Mouse (Mus musculus): Measurements from ENCODE around the gene Sept9.
A peak's percentile ranks its signal among the peaks of the same experiment; 100 is the strongest.

Gene Sept9

DNA sequence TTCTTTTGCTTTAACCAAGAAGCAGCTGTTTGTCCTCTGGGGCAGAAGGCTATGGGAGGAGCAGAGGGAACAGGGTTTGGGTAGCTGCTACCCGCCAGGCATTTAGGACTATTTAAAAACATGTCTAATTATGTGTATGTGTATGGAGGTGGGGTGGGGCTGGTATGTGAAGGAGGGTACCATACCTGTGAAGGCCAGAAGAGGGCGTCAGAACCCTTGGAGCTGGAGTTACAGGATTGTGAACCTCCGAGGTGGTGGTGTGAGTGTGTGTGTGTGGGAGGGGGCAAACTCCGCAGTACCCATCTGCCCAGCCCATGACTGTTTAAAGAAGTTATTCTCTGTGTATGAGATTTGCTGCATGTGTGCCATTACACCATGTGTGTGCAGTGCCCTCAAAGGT lies 25.3 kb downstream of the Sept9 start:
- DNase-seq = no peak

DNA sequence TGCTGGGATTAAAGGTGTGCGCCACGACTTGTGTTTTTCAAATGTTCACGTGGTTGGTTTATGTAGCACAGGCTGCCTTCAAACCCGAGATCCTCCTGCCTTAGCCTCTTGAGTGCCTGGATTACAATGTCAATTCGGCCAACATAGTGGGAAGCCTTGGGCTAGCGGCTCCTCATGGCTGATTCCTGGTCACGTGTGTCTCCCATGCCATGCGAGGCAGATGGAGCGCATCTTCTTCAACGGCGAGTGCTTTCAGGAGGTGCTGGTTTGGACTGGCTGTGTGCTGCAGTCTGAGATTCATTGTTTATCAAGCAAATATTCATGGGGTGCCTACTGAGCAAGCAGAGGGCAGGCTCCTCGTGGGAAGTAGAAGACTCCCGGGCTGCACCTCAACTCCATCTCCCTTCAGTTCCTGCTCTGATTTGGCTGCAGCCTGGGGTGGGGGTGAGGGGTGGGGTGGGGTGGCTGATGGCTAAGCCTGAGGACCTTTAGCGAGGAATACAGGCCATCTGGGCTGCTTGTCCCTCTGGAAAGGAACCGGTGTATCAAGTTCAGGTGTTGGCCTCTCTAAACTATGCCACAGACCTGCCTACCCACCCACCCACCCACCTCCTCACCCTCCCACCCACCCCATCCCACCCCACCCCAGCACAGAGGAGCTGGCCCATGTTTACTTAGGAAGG lies 26.2 kb downstream of the Sept9 start:
- DNase-seq = no peak

DNA sequence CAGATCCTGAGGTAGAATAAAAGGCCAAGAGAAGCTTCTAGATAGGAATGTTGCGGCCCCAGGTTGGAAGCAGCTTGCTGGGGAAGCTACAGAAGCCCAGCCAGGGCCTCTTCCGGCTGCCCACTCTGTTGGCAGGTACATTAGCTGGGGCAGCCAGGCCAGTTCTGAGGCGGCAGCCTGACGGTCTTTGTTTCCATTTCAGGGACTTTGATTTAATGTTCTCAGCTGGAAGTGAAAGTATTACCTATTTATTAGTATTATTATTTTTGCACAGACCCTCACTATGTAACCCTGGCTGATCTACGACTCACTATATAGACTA lies 26.7 kb downstream of the Sept9 start:
- DNase-seq = no peak

DNA sequence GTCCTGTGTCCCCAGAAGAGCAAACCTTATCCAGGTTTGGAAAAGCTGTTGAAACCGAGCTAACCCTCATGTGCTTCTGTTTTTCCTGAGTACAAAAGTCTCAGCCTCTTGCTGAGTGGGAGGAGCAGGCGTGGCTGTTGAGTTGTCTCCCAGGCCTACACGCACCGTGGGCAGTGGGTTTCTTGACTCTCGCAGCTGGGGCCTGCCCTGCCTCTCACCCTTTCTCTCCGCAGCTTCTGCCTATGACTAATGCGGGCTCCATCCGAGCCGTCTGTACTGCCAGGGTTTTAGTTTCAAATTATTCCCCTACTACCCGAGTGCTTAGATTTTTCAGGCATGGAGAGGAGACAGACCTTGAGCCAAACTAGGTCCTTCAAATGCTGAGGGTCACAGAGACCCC lies 28.7 kb downstream of the Sept9 start:
- DNase-seq = no peak

DNA sequence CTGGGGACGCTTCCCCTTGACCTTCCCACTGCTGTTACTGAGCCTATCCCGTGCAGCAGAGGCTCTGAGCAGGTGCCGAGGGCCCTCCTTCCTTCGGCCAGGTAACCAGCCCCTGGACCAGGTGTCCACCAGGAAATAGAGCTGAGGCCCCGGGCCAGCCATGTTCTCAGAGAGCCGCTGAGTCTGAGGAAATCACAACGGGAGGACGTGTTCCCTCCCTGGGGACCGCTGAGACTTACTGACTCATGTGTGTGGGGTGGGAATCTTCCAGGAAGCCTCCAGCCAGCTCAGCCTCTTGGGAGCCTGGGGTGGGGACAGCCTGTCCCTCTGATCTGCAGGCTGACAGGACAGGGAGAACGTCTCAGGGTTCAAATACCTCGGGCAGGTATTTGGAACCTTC lies 32.1 kb downstream of the Sept9 start:
- no peak for DNase-seq

DNA sequence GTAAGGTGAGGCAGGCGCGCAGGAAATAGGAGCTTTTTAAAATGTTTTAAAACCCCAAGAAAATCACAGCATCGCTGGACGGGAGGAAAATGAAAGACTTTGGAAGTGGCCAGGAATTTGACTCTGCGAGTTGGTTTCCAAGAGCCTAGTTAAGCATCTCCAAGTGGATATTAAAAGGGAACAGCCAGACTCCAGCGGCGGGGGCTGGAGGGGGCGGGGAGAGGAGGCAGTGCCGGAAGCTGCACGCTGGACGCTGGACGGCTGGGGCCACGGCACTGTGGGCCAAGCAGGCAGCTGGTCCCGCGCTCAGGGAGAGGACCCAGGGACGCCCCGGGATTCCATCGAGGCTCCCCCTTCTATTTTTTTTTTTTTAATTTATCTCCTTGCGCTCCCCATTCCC lies 32.6 kb downstream of the Sept9 start:
- DNase-seq = no peak

DNA sequence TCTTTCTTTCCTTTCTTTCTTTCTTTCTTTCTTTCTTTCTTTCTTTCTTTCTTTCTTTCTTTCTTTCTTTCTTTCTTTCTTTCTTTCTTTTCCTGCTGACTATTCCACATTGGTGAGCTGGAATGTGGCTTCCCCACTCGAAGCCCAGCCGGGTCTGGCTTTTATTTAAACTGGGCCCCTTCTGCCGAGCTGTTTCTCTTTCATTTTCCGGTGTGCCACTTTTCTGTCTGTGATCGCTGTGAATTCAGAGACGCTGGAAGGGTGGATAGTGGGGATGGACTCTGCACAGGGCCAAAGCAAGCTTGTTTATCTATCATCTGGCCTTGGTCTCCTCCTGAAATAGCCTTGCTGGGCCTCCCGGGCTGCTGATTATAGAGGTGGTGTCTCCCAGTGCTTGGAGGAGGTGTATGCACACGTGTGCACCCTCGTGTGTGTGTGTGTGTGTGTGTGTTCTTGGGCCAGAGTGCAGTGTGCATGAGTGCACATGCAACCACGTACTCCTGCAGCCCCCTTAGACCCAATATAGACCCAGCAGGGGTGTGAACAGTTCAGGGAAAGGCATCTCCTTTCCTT lies 33.5 kb downstream of the Sept9 start:
- DNase-seq = no peak

DNA sequence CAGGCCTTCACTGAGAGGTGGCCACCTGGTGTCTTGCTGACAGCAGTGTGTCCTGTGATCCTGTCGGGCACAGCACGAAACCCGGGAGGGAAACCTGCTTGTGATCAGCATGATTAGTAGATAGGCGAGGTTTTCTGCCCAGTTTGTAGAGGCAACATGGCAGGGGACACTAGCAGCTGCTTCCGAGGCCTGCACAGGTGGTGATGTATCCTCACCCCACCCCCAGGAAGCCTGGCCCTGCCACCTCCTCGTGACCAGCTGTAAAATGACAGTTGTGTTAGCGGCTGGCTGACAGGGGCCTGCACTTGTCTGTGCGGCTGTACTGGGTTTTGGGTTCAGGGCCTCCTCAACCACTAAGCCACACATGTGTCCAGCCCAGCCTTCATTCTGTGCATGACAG lies 34.4 kb downstream of the Sept9 start:
- peak; percentile 63 for DNase-seq

DNA sequence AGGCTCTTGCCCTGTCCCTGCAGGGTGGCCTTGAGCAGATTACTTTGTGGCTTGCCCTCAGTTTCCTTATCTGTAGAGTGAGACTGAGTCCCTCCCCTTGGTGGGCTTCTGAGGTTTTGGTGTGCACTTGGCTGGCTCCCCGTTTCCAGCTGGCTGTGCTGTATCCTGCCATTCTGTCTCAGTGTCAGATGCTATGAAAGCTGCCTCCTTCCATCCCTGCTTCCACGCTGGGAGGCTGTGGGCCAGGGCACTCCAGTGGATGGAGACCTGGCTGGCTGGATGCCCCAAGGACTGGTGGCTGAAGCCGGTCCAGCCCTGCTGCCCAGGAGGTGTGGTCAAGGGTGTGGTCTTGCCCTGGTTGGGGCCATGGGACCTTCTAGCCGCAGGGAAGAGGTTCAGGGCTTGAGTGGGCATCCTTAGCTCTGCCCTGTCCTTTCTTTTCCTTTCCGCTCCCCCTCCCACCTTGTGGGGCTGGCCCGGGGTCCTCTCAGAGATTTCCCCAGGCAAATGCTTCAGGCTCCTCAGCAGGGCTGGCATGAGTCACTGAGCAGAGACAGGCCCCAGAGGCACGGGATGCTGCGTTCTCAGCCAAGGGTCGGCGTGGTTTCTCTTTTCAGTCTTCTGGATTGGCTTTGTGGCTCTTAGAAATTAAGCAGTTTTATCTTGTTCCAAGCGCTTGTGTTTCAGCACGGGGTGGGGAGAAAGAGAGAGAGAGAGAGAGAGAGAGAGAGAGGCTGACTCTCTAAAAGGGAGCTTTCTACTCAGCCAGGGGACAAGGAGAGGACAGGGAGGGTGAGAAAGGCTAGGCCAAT lies 35.8 kb downstream of the Sept9 start:
- DNase-seq = no peak

DNA sequence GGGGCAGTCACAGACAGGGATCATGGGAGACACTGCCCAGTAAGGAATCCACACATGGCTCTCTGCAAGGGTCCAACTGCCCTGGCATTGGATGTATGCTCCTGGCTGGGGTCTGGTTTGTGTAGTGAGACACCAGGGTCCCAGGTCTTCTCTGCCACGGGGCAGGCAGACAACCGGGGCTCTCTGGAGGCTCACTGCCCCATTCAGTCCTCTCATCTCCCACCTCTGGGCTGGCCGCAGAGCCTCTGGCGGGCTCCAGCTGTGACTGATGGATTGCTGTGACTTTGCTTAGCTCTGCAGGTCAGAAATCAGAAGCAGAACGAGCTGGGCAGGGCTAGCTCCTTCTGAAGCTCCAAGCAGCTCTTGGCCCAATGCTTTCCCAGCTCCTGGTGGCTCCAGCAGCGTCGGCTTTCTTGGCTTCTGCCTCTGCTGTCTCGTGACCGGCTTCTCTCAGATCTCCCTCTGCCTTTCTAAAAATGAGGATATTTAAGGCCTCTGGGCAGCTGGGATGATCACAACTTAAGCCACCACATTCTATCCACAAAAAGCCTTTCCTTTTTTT lies 36.5 kb downstream of the Sept9 start:
- no peak for DNase-seq

DNA sequence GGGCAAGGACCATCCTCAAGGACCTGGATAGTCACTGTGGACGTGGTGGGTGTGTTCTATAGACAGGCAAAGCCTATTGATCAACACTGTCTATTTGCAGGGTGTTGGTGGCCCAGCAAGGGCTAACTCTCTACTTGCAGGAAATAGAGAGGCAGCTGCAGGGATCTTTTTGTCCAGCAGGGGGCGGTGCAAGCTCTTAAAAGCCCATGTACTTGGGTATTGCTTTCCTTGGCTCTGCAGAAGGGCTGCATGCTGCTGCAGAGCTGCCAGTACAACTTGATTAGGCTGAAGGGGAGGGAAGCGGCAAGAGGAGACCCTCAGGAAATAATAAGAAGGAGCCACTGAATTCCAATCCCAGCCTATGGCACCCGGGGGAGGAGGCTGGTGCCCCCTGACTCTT lies 38.7 kb downstream of the Sept9 start:
- DNase-seq = peak; percentile 95

DNA sequence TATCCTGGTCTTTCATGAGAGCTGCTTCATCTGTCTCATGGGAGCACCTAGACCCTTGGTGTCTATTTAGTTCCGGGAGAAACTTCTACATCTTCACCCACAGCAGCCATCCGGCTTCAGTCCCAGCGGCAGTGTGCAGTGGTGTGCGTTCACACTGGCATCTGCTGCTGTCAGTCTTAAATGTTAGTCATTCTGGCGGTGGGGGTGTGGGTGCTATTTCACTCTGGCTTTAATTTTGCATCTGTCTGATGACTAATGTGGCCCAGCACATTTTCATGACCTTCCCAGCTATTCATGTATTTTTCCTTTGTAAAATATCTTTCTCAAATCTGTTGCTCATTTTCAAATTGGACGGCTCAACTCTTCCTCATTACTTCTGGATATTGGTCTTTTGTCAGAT lies 40.2 kb downstream of the Sept9 start:
- DNase-seq = no peak

DNA sequence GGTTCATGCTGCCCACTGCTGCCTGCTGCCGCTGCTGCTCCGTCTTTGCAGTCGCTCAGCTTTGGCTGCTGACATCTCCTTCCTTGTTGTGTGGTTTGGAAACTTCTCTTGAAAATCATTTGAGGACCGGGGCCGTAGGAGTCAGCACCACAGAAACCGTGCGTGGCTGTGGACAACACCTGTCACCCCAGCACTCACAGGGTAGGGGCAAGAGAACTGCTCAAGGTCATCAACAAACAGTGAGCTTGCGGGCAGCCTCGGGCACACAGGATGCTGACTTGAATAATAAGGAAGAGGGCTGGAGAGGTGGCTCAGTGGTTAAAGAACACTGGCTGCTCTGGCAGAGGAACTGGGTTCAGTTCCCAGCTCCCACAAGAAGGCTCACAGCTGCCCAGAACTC lies 40.9 kb downstream of the Sept9 start:
- no peak for DNase-seq

DNA sequence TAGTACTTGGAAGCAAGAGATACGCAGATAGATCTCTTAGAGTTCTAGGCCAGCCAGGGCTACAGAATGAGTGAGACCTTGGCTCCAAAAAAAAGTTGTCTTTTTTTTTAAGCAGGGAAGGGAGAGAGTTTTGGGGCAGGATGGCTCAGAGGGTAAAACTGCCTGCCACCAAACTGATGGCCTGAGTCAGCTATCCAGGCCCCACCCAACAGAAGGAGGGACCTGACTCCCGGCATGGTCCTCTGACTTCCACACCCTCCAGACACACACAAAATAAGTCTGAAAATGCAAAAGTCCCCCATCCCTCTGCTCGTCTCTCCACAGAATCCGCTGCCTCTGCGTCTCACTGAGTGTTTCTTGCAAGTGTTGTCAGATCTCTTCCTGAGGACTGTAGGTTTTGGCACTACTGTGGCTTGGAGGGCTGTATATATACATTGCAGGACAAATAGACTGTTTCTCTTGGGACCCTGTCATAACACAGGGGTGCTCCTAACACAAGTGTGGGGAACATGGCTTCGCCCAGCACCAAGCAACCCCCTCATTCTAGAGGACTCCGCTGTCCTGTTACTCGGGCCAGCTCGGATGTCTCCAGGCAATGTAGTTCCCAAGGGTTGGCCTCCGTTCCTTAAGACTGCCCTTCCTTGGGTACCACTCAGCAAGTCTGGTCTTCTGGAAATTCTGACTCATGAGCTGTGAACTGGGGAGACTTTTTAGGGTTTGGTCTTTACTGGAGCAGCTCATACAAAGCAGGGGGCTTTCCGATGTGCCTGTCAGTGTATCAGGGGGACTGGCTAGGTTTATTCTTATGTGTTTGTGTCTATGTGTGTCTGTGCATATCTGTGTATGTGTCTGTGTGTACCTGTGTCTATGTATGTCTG lies 41.6 kb downstream of the Sept9 start:
- no peak for DNase-seq

DNA sequence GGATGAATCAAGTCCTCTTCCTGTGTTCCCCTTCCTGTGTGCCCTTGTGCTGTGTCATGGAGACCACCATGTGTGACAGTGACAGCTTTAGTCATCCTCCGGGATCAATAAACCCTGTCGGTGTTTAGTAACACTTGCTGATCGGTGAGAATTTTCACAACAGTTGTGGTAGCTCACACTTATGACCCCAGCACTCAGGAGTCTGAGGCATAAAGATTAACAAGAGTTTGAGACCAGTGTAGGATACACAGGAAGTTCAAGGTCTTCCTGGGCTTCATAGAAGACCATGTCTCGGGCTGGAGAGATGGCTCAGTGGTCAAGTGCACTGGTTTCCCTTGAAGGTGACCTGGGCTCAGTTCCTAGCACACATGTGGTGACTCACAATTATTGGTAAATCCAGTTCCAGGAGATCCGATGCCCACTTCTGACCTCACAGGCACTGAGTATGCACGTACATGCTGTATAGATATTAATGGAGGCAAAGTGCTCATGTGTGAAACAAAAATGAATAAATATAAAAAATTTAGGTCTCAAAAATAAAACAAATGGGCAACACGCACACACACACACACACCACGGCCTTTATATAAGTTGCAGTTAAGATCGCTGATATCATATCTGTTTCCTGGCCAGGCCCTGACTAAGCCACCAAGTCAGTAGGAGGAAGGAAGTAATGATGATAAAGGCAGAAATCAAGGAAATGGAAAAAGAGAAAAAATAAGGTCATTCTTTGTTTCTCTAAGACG lies 43.1 kb downstream of the Sept9 start:
- DNase-seq = no peak

DNA sequence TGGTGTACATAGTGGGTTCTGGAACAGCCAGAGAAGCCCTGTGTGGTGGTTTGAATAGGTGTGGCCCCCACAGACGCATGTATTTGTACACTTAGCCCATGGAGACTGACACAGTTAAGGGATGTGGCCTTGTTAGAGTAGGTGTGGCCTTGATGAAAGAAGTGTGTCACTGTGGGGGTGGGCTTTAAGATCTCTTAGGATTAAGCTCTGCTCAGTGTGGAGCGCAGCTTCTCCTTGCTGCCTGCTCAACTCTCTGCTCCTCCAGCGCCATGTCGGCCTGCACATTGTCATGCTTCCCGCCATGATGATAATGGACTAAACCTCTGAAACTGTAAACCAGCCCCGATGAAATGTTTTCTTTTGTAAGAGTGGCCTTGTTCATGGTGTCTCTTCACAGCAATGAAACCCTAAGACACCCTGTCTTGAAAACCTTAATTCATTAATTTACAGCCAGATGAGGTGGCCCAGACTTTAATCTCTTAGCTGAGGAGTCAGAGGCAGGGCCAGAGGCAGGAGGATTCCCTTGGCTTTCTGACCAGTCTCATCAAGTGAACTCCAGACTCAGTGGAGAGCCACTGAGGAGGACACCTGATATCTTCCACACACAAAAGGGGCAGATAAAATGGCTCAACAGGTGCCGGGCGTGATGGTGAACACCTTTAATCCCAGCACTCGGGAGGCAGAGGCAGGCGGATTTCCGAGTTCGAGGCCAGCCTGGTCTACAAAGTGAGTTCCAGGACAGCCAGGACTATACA lies 44.3 kb downstream of the Sept9 start:
- no peak for DNase-seq

DNA sequence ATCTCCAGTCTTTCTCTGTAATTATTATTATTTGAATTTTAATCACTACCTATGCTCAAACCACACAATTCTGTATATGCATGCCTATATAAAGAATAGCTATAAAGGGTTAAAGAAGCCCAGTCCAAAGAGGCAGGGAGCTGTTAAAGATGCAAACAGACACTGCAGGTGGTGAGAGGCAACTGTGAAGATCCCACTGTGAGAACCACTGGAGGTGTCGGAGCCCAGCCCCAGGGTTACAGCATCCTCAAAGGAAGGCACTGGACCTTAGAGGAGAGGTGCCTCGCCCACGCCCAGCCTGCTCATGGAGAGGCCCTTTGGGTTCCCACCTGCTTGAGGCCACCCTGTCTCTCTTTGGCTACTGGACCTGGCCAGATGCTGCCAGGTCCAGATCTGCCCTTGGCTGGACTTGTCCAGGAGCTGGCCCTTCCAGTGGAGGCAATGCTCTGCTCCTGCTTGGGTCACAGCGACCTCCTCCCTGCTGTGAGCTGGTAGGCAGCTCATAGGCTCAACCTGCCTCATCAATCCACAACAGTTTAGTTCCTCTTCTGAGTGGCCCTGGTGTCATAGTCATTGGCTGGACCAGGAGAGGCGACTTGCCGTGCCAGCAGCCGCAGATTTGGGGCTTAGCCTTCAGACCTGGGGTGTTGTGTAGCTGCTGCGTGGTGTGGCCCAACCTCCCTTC lies 45.7 kb downstream of the Sept9 start:
- DNase-seq = no peak

DNA sequence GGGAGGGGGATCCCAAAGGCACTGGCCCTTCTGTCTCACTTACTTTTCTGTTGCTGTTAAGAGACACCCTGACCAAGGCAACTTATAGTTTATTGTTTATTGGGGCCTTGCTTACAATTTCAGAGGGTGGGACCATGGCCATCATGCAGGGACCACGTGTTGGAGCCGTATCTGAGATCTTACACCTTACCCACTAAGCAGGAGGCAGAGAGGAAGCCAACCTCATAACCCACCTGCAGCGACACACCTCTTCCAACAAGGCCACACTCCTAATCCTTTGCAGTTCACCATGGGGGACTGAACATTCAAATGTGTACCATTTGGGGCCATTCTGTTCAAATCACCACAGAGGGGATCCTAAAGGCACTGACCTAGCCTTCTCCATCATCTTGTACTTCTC lies 46.4 kb downstream of the Sept9 start:
- no peak for DNase-seq

DNA sequence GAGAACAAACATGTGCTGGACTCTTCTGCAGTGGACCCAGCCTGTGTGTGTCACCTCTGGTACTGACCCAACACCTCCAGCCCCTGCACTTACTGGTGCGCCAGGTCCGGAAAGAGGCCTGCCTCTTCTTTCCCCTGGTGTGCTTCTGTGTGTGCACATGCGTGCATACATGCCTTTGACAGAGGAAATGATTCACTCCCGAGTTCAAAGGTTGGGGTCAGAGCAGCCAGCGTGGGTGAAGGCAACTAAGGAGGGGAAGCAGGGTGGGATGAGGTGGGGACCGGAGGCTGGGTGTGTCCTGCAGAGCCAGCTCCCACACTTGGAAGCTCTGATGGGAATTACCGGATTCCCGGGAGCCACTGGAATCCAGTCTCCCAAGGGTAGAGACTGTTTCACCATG lies 46.8 kb downstream of the Sept9 start:
- DNase-seq = peak; percentile 49

DNA sequence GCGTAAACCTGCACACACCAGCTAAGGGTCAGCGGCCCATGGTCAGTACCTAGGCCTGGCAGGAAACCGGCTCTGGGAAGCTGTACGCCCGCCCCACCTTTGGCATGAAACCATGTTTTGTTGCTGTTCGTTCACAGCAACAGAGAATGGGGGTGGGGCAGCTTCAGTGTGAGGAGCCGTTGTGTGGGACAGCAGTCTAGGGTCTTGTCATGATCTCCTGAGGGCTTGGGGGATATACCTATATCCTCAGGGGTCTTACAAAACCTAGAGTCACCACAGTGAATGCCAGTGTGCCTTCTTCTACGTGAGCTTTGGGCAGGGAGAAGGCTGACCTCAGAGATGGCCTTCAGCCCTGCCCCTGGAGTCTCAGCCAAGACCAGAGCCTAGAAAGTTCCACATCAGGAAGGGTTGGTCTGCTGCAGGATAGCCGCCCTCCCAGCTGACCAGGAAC lies 47.5 kb downstream of the Sept9 start:
- no peak for DNase-seq

DNA sequence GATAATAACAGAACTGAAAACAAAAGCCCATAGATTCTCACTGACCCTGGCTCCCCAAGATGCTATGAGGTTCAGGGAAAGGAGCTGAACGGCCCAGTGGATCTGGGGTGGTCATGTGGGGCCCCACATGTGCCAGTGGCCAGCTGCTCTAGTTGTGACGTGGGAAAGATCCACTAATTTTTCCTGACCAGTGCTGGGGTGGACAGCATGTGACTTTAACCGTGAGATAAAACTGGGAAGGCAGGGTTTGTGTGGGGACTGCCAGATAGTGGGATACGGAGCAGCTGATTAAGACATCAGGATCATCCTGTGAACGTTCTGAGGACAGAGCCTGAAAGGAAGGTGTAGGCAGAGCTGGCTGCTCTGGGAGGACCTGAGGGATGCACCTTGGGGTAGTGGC lies 48.1 kb downstream of the Sept9 start:
- no peak for DNase-seq

All from thymus, postnatal 25 days (tissue).